Mouse (Mus musculus): ENCODE data around the gene Prkar1a. TPM values are rescaled to one million over a fixed set of nuclear protein-coding genes. Genes with fewer than 3 reads are reported as not detected.
A peak's percentile ranks its signal among the peaks of the same experiment; 100 is the strongest.

Gene Prkar1a
- polyA plus RNA-seq, 1 experiment: 64.2 TPM

DNA sequence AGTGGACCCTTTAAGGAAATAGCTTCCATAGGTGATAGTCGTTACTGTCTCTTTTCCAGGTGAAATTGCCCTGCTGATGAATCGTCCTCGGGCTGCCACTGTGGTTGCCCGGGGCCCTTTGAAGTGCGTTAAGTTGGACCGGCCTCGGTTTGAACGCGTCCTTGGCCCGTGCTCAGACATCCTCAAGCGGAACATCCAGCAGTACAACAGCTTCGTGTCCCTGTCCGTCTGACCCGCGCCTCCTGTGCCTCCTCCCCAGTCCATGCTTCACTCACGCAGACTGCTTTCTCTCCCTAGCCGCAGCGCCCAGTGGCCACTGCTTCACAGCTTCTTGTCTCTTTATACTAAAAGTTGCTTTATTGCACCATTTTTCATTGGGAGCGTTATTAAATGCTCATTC is 18.2 kb downstream of the Prkar1a start:
- 93% methylated on average over 19 of the region's 19 CpGs for WGBS
- H3K27ac ChIP-seq (ENCODE audit: control insufficient read depth, insufficient read depth, low read depth, low read length, poor library complexity): no peak overlapping the region
- no peaks in the 10 kb centered on the region; the same call in 1 of the 2 replicates for H3K4me1 ChIP-seq (ENCODE audit: control insufficient read depth, insufficient read depth, low read length)
- TF ChIP-seq CTCF (IDR thresholded peaks at IDR 0.05; ENCODE audit: control insufficient read depth, insufficient read depth, low read length) (no peak), POLR2A (IDR thresholded peaks at IDR 0.05; ENCODE audit: borderline replicate concordance, control insufficient read depth, low read depth, low read length) (no peak)
- H3K4me3 ChIP-seq (replicated peaks; ENCODE audit: control insufficient read depth, low read depth, low read length): no peak overlapping the region

GRCm38 (mm10) chr11:109668115-109668725 is 19.0 kb downstream of the Prkar1a start:
- no peaks in the 10 kb centered on the region; the same call in 1 of the 2 replicates for H3K4me1 ChIP-seq (ENCODE audit: control insufficient read depth, insufficient read depth, low read length)
- no peak overlapping the region for H3K27ac ChIP-seq (ENCODE audit: control insufficient read depth, insufficient read depth, low read depth, low read length, poor library complexity)
- H3K4me3 ChIP-seq (replicated peaks; ENCODE audit: control insufficient read depth, low read depth, low read length): no peak overlapping the region
- 59% methylated on average over 8 of the region's 8 CpGs for WGBS
- no peak for TF ChIP-seq CTCF (IDR thresholded peaks at IDR 0.05; ENCODE audit: control insufficient read depth, insufficient read depth, low read length)
- no peak for TF ChIP-seq POLR2A (IDR thresholded peaks at IDR 0.05; ENCODE audit: borderline replicate concordance, control insufficient read depth, low read depth, low read length)

GRCm38 (mm10) chr11:109669149-109669708 is 20.0 kb downstream of the Prkar1a start:
- no peaks in the 10 kb centered on the region; the same call in 1 of the 2 replicates for H3K4me1 ChIP-seq (ENCODE audit: control insufficient read depth, insufficient read depth, low read length)
- WGBS: 68% methylated on average over 8 of the region's 8 CpGs
- H3K27ac ChIP-seq (ENCODE audit: control insufficient read depth, insufficient read depth, low read depth, low read length, poor library complexity): no peak overlapping the region
- no peak overlapping the region for H3K4me3 ChIP-seq (replicated peaks; ENCODE audit: control insufficient read depth, low read depth, low read length)
- TF ChIP-seq POLR2A (IDR thresholded peaks at IDR 0.05; ENCODE audit: borderline replicate concordance, control insufficient read depth, low read depth, low read length) (no peak), CTCF (IDR thresholded peaks at IDR 0.05; ENCODE audit: control insufficient read depth, insufficient read depth, low read length) (no peak)

- Histone ChIP-seq H3K4me1 (ENCODE audit: control insufficient read depth, insufficient read depth, low read length) (no peaks in the 10 kb centered on the region; the same call in 1 of the 2 replicates), H3K27ac (ENCODE audit: control insufficient read depth, insufficient read depth, low read depth, low read length, poor library complexity) (no peak overlapping the region), H3K4me3 (replicated peaks; ENCODE audit: control insufficient read depth, low read depth, low read length) (no peak overlapping the region)
- WGBS: 57% methylated on average over 14 of the region's 14 CpGs
- TF ChIP-seq CTCF (IDR thresholded peaks at IDR 0.05; ENCODE audit: control insufficient read depth, insufficient read depth, low read length): no peak
- TF ChIP-seq POLR2A (IDR thresholded peaks at IDR 0.05; ENCODE audit: borderline replicate concordance, control insufficient read depth, low read depth, low read length): no peak
These were observed 21.1 kb downstream of the Prkar1a start for GRCm38 (mm10) chr11:109670026-109670916.

DNA sequence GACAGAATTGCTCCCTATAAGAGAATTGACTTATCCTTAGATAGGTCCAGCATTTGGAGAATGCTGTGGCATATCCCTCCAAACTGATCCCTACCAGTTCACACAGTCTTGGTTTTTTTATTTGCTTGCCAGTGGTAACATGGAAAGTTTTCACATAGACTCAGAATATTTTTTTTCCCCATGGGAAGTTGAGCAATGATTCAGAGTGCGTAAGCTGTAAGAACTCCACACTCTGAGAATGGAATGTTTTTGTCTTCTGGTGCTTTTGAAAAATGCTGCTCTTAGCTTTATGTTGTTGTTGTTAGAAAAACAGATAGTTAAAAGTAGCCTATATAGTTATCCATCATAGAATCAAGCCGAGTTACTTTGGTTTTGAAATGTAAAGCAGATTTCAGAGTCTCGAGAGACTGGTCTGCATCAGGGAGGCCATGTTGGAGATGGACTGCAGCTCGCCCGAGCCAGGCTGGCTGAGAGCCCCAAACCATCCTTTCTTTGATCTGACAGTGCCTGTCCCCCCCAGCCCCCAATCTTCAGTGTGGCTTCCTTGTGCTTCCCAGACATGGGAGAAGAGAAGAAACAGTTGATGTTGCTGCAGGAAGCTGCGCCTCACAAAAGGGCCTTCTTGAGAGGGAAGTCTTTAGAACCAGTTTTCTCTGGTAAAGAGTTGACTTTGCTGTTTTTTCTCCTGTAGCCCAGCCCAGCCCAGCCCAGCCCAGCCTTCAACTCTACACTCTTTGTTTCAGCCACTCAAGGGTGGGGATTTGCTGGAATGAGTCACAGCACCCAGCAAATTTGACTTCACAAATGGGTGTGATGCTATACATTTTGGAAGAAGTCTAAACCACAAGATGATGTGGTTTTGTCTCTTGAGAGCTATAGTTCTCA is 22.2 kb downstream of the Prkar1a start:
- 68% methylated on average over 6 of the region's 6 CpGs for WGBS
- peak overlapping the region; percentile 21; the same call in 1 of the 2 replicates for H3K27ac ChIP-seq (ENCODE audit: control insufficient read depth, insufficient read depth, low read depth, low read length, poor library complexity)
- no peak for TF ChIP-seq POLR2A (IDR thresholded peaks at IDR 0.05; ENCODE audit: borderline replicate concordance, control insufficient read depth, low read depth, low read length)
- no peak for TF ChIP-seq CTCF (IDR thresholded peaks at IDR 0.05; ENCODE audit: control insufficient read depth, insufficient read depth, low read length)
- no peak overlapping the region for H3K4me3 ChIP-seq (replicated peaks; ENCODE audit: control insufficient read depth, low read depth, low read length)
- H3K4me1 ChIP-seq (ENCODE audit: control insufficient read depth, insufficient read depth, low read length): no peaks in the 10 kb centered on the region; the same call in 1 of the 2 replicates

DNA sequence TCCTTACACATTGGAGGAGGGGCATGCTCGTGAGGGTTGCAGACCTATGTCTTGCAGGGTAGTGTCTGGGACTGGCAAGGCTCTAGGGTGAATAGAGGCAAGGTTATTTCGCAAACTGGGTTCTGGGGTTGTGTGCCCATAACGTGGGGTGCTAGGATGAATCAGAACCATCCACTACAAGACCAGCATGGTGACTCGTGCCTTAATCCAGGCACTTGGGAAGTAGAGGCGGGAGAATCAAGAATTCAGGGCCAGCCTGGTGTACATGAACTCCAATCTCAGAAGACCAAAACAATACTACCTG is 22.8 kb downstream of the Prkar1a start:
- Histone ChIP-seq H3K4me1 (ENCODE audit: control insufficient read depth, insufficient read depth, low read length) (no peaks in the 10 kb centered on the region; the same call in 1 of the 2 replicates), H3K4me3 (replicated peaks; ENCODE audit: control insufficient read depth, low read depth, low read length) (no peak overlapping the region), H3K27ac (ENCODE audit: control insufficient read depth, insufficient read depth, low read depth, low read length, poor library complexity) (no peak overlapping the region)
- 61% methylated on average over 5 of the region's 5 CpGs for WGBS
- TF ChIP-seq CTCF (IDR thresholded peaks at IDR 0.05; ENCODE audit: control insufficient read depth, insufficient read depth, low read length): no peak
- TF ChIP-seq POLR2A (IDR thresholded peaks at IDR 0.05; ENCODE audit: borderline replicate concordance, control insufficient read depth, low read depth, low read length): no peak

DNA sequence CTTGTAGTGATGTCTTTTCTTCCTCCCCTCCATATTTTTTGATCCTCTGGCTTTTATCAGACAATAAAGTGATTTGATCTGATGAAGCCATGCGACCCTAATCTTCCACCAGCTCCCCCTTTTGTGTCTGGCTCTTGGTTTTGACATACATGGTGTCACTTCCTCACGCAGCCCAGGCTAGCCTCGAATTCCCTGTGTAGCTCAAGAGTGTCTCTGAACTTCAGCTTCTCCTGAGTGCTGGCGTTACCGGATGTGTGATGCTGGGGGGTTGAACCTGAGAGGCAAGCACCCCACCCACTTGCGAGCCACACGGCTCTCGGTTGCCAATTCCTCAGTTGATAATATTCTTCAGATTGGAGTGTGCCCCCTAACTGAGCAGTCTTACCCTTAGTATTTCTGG is 23.2 kb downstream of the Prkar1a start:
- TF ChIP-seq POLR2A (IDR thresholded peaks at IDR 0.05; ENCODE audit: borderline replicate concordance, control insufficient read depth, low read depth, low read length) (no peak), CTCF (IDR thresholded peaks at IDR 0.05; ENCODE audit: control insufficient read depth, insufficient read depth, low read length) (no peak)
- no peak overlapping the region for H3K4me3 ChIP-seq (replicated peaks; ENCODE audit: control insufficient read depth, low read depth, low read length)
- no peaks in the 10 kb centered on the region; the same call in 1 of the 2 replicates for H3K4me1 ChIP-seq (ENCODE audit: control insufficient read depth, insufficient read depth, low read length)
- no peak overlapping the region for H3K27ac ChIP-seq (ENCODE audit: control insufficient read depth, insufficient read depth, low read depth, low read length, poor library complexity)
- WGBS: 79% methylated on average over 8 of the region's 8 CpGs

Data from bone marrow, adult 2 months (tissue).